20 mouse cellular contexts compared by ENCODE assay signal in the genomic region with DNA sequence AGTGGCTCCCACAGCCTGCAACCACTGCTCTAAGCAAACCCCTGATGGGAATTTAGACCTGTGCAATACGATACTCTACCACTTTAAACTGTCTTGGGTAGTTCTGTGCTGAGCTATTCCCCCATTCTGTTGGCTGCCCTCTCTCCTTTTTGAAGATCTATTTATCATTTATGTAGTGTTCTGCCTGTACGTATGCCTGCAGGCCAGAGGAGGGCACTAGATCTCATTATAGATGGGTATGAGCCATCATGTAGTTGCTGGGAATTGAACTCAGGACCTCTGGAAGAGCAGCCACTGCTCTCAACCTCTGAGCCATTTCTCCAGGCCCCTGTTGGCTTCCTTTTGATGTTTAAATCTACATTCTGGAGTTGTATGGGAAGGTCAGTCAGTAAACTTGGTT. TPM values are rescaled to one million over a fixed set of nuclear protein-coding genes. Genes with fewer than 3 reads are reported as not detected.
A peak's percentile ranks its signal among the peaks of the same experiment; 100 is the strongest.
DNase-seq lines count a peak whose midpoint lies in the region; ATAC-seq and TF ChIP-seq lines count a peak whose summit lies in the region.
"Had no signal": no experiment of that assay in that cellular context is flagged by ENCODE, and none has a peak within 500 bp of the region (broad histone marks: within the 10 kb centered on the region; RNA-seq: fewer than 3 reads in every experiment).

No protein-coding gene starts in this region.

- ATAC-seq in liver, postnatal 0 days: no peak
- no peak for ATAC-seq in Patski
- no peak for ATAC-seq in forebrain, embryonic 11.5 days (replicated peaks; ENCODE audit: low FRiP score)
- ATAC-seq: CD4-positive, CD25-positive, alpha-beta regulatory T cell, adult 4 months; forebrain, embryonic 15.5 days had no signal

- in situ Hi-C loops in Patski (cut with MboI; ENCODE audit: low pct_unique_long_range_greater_than_20kb): no loop called here

- TF ChIP-seq CTCF in heart, adult 2 months (IDR thresholded peaks at IDR 0.05): peak; percentile 24; the same call in 1 of the 2 replicates
- TF ChIP-seq CTCF in liver, postnatal 0 days (IDR thresholded peaks at IDR 0.05; ENCODE audit: low read depth): peak; percentile 28; the same call in 1 of the 2 replicates
- peak; percentile 39 for TF ChIP-seq CTCF in Patski (IDR thresholded peaks at IDR 0.05)

- no peak for TF ChIP-seq POLR2A in heart, adult 2 months (IDR thresholded peaks at IDR 0.05; ENCODE audit: insufficient read depth, low read depth, low read length)

- H3K4me1 ChIP-seq in heart, adult 2 months (ENCODE audit: control insufficient read depth, insufficient read depth, low read length): no peaks in the 10 kb centered on the region
- peaks cover 5% of the 10 kb centered on the region; the same call in 1 of the 2 replicates for H3K4me1 ChIP-seq in heart, embryonic 10.5 days
- no peaks in the 10 kb centered on the region for H3K4me1 ChIP-seq in liver, postnatal 0 days (ENCODE audit: insufficient read depth)
- no peaks in the 10 kb centered on the region for H3K4me1 ChIP-seq in forebrain, embryonic 11.5 days (replicated peaks; ENCODE audit: control insufficient read depth, insufficient read depth, low read length)
- H3K4me1 ChIP-seq: embryonic facial prominence, embryonic 10.5 days; forebrain, embryonic 10.5 days; hindbrain, embryonic 15.5 days had no signal

- H3K9me3 ChIP-seq in heart, embryonic 10.5 days: no peaks in the 10 kb centered on the region
- no peaks in the 10 kb centered on the region for H3K9me3 ChIP-seq in liver, postnatal 0 days (ENCODE audit: low read length)
- no peaks in the 10 kb centered on the region for H3K9me3 ChIP-seq in forebrain, embryonic 11.5 days (ENCODE audit: control insufficient read depth, low read length)
- H3K9me3 ChIP-seq: embryonic facial prominence, embryonic 10.5 days; forebrain, embryonic 10.5 days; forebrain, embryonic 15.5 days; heart, embryonic 13.5 days; hindbrain, embryonic 15.5 days had no signal

- no peak overlapping the region for H3K9ac ChIP-seq in heart, adult 2 months (ENCODE audit: low read depth, low read length)
- no peak overlapping the region for H3K9ac ChIP-seq in liver, postnatal 0 days (replicated peaks)
- H3K9ac ChIP-seq in forebrain, embryonic 11.5 days (ENCODE audit: low read length): no peak overlapping the region
- H3K9ac ChIP-seq: forebrain, embryonic 15.5 days; heart, embryonic 13.5 days; hindbrain, embryonic 15.5 days had no signal

- intact Hi-C loops in heart, adult 2 months (cut with DNase I): no loop called here

- no peak overlapping the region for H3K4me3 ChIP-seq in heart, adult 2 months
- H3K4me3 ChIP-seq in heart, embryonic 10.5 days: no peak overlapping the region
- no peak overlapping the region for H3K4me3 ChIP-seq in liver, postnatal 0 days (ENCODE audit: low read depth, low read length)
- H3K4me3 ChIP-seq in forebrain, embryonic 11.5 days (ENCODE audit: low read depth, low read length): no peak overlapping the region
- H3K4me3 ChIP-seq: embryonic facial prominence, embryonic 10.5 days; forebrain, embryonic 10.5 days; forebrain, embryonic 15.5 days; heart, embryonic 13.5 days; hindbrain, embryonic 15.5 days had no signal

- no peaks in the 10 kb centered on the region for H3K36me3 ChIP-seq in heart, adult 2 months (ENCODE audit: control insufficient read depth, insufficient read depth, low read length)
- no peaks in the 10 kb centered on the region for H3K36me3 ChIP-seq in heart, embryonic 10.5 days
- no peaks in the 10 kb centered on the region for H3K36me3 ChIP-seq in liver, postnatal 0 days (replicated peaks; ENCODE audit: insufficient read depth, low read length)
- no peaks in the 10 kb centered on the region for H3K36me3 ChIP-seq in forebrain, embryonic 11.5 days (ENCODE audit: control insufficient read depth, insufficient read depth, low read length)
- H3K36me3 ChIP-seq: embryonic facial prominence, embryonic 10.5 days; forebrain, embryonic 10.5 days; forebrain, embryonic 15.5 days; heart, embryonic 13.5 days; hindbrain, embryonic 15.5 days had no signal

- H3K27ac ChIP-seq in heart, adult 2 months: no peak overlapping the region
- H3K27ac ChIP-seq in heart, embryonic 10.5 days: no peak overlapping the region
- H3K27ac ChIP-seq in liver, postnatal 0 days (ENCODE audit: low read depth): no peak overlapping the region
- H3K27ac ChIP-seq in forebrain, embryonic 11.5 days (ENCODE audit: low read depth, low read length): no peak overlapping the region
- H3K27ac ChIP-seq: embryonic facial prominence, embryonic 10.5 days; forebrain, embryonic 10.5 days; forebrain, embryonic 15.5 days; heart, embryonic 13.5 days; hindbrain, embryonic 15.5 days had no signal

- WGBS in heart, adult 2 months: 85% methylated on average over 2 of the region's 2 CpGs
- 79% methylated on average over 2 of the region's 2 CpGs for WGBS in heart, embryonic 10.5 days
- WGBS in liver, postnatal 0 days (ENCODE audit: insufficient replicate concordance): 75% methylated on average over 2 of the region's 2 CpGs
- 63% methylated on average over 2 of the region's 2 CpGs for WGBS in forebrain, embryonic 11.5 days

- no peaks in the 10 kb centered on the region for H3K79me2 ChIP-seq in heart, adult 2 months (replicated peaks; ENCODE audit: control insufficient read depth, insufficient read depth, low read length)

- TF ChIP-seq EP300 in heart, adult 2 months (IDR thresholded peaks at IDR 0.05; ENCODE audit: insufficient read depth, low read depth, low read length): no peak
- no peak for TF ChIP-seq EP300 in liver, postnatal 0 days (IDR thresholded peaks at IDR 0.05; ENCODE audit: low read depth)

- DNase-seq in heart, adult 2 months: no peak
- no peak for DNase-seq in heart, embryonic 10.5 days (ENCODE audit: low spot score)
- no peak for DNase-seq in liver, postnatal 0 days
- DNase-seq in liver (no peak), Patski (ENCODE audit: low read depth, low spot score) (no peak)
- no peak for DNase-seq in forebrain, embryonic 11.5 days (ENCODE audit: low spot score)
- DNase-seq in kidney, adult 11 months: no peak
- DNase-seq: adrenal gland, adult 2 months; adrenal gland, postnatal 25 days; B cell, adult 2 months; cerebellum, adult 2 months; cerebellum, postnatal 10 days; gastrocnemius, postnatal 10 days; heart, postnatal 36 days had no signal

- CTCF ChIA-PET in Patski (lab: Charles Lee): no interaction called here

- POLR2A ChIA-PET in Patski (lab: Charles Lee): interaction anchor here (0.7 kb wide), 1 partner anchor 18 kb away, joined by 3 read pairs; no protein-coding TSS in a partner anchor

- H3K27me3 ChIP-seq in heart, adult 2 months (ENCODE audit: control insufficient read depth, insufficient read depth, low read length): no peaks in the 10 kb centered on the region
- H3K27me3 ChIP-seq in heart, embryonic 10.5 days (ENCODE audit: insufficient read depth, poor library complexity, severe bottlenecking): no peaks in the 10 kb centered on the region
- no peaks in the 10 kb centered on the region for H3K27me3 ChIP-seq in liver, postnatal 0 days (ENCODE audit: insufficient read depth, low read length)
- no peaks in the 10 kb centered on the region for H3K27me3 ChIP-seq in Patski
- H3K27me3 ChIP-seq in forebrain, embryonic 11.5 days (ENCODE audit: control insufficient read depth, insufficient read depth, low read length): no peaks in the 10 kb centered on the region
- H3K27me3 ChIP-seq: forebrain, embryonic 15.5 days; heart, embryonic 13.5 days; hindbrain, embryonic 15.5 days had no signal

- no peak overlapping the region for H3K4me2 ChIP-seq in liver, postnatal 0 days (ENCODE audit: low read depth, low read length)
- no peak overlapping the region for H3K4me2 ChIP-seq in forebrain, embryonic 11.5 days (ENCODE audit: low read depth, low read length, severe bottlenecking)
- H3K4me2 ChIP-seq: forebrain, embryonic 15.5 days; heart, embryonic 13.5 days; hindbrain, embryonic 15.5 days had no signal

RNA-seq across cellular contexts. Expression of a gene that starts 28.9 kb away (rescaled TPM):
- 1 to 10 TPM; 1.8 to 2.1 TPM for total RNA-seq in heart, adult 2 months (2021)
- 0.82 and 1.7 TPM in 2 replicates for polyA plus RNA-seq in heart, adult 2 months (2012; rRNA removed)
- 307 TPM in 2 replicates for polyA plus RNA-seq in heart, embryonic 10.5 days (2016; fragmentation: Nextera tagmentation; extraction: Ambion mirVana)
- 235 and 276 TPM in 2 replicates for polyA plus RNA-seq in liver, postnatal 0 days (2015; fragmentation: Nextera tagmentation; extraction: Ambion mirVana)
- polyA plus RNA-seq in Patski (2021): 129 TPM
- polyA plus RNA-seq in forebrain, embryonic 11.5 days (2014; fragmentation: Nextera tagmentation; extraction: Ambion mirVana): 635 and 669 TPM in 2 replicates

RNA-seq across cellular contexts. Expression of a gene that starts 55.3 kb away (rescaled TPM):
- 1 to 10 TPM; 3.3 to 4.0 TPM for total RNA-seq in heart, adult 2 months (2021)
- polyA plus RNA-seq in heart, adult 2 months (2012; rRNA removed): 5.6 and 7.4 TPM in 2 replicates
- 0.28 and 0.34 TPM in 2 replicates for polyA plus RNA-seq in heart, embryonic 10.5 days (2016; fragmentation: Nextera tagmentation; extraction: Ambion mirVana)
- polyA plus RNA-seq in liver, postnatal 0 days (2015; fragmentation: Nextera tagmentation; extraction: Ambion mirVana): 0.31 and 0.50 TPM in 2 replicates
- polyA plus RNA-seq in Patski (2021): 116 TPM
- polyA plus RNA-seq in forebrain, embryonic 11.5 days (2014; fragmentation: Nextera tagmentation; extraction: Ambion mirVana): 0.76 and 0.85 TPM in 2 replicates
- polyA plus RNA-seq: CD4-positive, CD25-positive, alpha-beta regulatory T cell, adult 4 months had no signal

Comparison
In these comparisons a context has a peak if more than half of its experiments do, and no peak if none do; other contexts are left out.
1. RNA of a gene that starts 28.9 kb away (polyA plus RNA-seq): 635 to 669 TPM in forebrain, embryonic 11.5 days, 307 TPM in heart, embryonic 10.5 days, 235 to 276 TPM in liver, postnatal 0 days and 129 TPM in Patski (single experiment); 0.82 to 1.7 TPM in heart, adult 2 months; every median in the first group is over 10 times any median in the second.
2. RNA of a gene that starts 55.3 kb away (polyA plus RNA-seq): 116 TPM in Patski (single experiment); 5.6 to 7.4 TPM in heart, adult 2 months, 0.76 to 0.85 TPM in forebrain, embryonic 11.5 days, 0.28 to 0.34 TPM in heart, embryonic 10.5 days and 0.31 to 0.50 TPM in liver, postnatal 0 days; every median in the first group is over 10 times any median in the second.
3. Peak in every context shown above with its lines, with median percentiles within 50 percentile points of each other: CTCF ChIP-seq.